Comparison of ENCODE assay signal across 11 mouse cellular contexts in the genomic region with DNA sequence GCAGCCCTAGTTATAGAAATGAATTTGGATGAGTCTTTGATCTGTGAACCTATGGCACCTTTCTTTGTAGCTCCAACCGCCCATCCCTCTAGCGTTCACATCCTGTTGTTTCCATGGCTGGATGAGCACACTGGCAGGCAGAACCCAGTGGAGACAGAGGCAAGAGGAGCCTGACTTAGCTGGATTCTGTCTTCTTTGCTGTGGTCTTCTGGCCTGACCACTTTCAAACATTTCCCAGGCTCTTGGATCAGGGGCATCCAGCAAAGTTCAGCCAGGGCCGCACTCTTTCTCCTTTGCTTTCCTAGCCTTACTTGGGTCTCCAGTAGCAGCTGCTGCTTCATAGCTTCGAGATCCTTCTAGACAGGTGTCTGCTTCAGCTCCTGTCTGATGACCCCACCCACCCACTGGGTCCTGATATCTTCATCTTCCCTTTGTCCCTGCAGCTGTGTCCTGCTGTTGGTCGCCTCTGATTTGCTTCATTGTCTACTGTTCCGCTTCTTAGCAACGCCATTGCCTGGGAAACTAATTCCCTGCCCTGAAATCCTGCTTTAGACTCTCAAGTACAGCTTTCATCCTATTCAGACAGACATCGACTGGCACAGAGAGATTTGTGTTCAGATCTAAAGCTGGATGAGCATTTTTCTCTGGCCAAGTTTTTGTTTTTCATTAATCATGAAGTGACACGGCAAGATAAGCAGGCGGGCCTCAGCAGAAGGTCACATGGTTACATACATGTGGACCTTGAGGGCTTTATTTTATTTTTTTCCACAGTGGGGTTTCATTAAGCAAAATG.
DNase-seq lines count a peak whose midpoint lies in the region; ATAC-seq and TF ChIP-seq lines count a peak whose summit lies in the region.
"Had no signal": no experiment of that assay in that cellular context is flagged by ENCODE, and none has a peak within 500 bp of the region (broad histone marks: within the 10 kb centered on the region; RNA-seq: fewer than 3 reads in every experiment).

No protein-coding gene starts in this region.

- no peaks in the 10 kb centered on the region for H3K27me3 ChIP-seq in kidney, adult 2 months (replicated peaks; ENCODE audit: control insufficient read depth, insufficient read depth, low read length)
- no peaks in the 10 kb centered on the region for H3K27me3 ChIP-seq in hindbrain, embryonic 13.5 days
- H3K27me3 ChIP-seq: embryonic facial prominence, embryonic 13.5 days; heart, embryonic 13.5 days had no signal

- peak; percentile 12 for DNase-seq in kidney, adult 2 months
- no peak for DNase-seq in kidney, postnatal 14 days
- peak; percentile 88 for DNase-seq in brain, embryonic 14.5 days (ENCODE audit: low read depth)
- DNase-seq in neural tube, embryonic 10.5 days (ENCODE audit: extremely low spot score, low spot score) = peak; percentile 35
- DNase-seq in cerebellum, adult 18-20 months = no peak
- no peak for DNase-seq in gastrocnemius, postnatal 4 days (ENCODE audit: low spot score in 2 of 2)

- no peak overlapping the region for H3K9ac ChIP-seq in hindbrain, embryonic 13.5 days
- H3K9ac ChIP-seq: embryonic facial prominence, embryonic 13.5 days; heart, embryonic 13.5 days had no signal

- 47% methylated on average over 10 of the region's 10 CpGs for WGBS in kidney, adult 2 months
- WGBS in hindbrain, embryonic 13.5 days = 23% methylated on average over 10 of the region's 10 CpGs

- peaks cover 10% of the 10 kb centered on the region; the same call in 1 of the 2 replicates for H3K4me1 ChIP-seq in kidney, adult 2 months (ENCODE audit: control insufficient read depth, insufficient read depth, low read length)
- H3K4me1 ChIP-seq in hindbrain, embryonic 13.5 days (replicated peaks) = peaks cover 18% of the 10 kb centered on the region

- no peak for TF ChIP-seq CTCF in kidney, adult 2 months (conservative IDR thresholded peaks at IDR 0.05; ENCODE audit: insufficient read depth, insufficient read length, low read depth, low read length)
- no peak for TF ChIP-seq CTCF in brain, embryonic 14.5 days (IDR thresholded peaks at IDR 0.05; ENCODE audit: borderline replicate concordance, extremely low read depth, insufficient read depth, insufficient read length)

- no peak for TF ChIP-seq POLR2A in kidney, adult 2 months (IDR thresholded peaks at IDR 0.05; ENCODE audit: low read depth, low read length)
- TF ChIP-seq POLR2A in brain, embryonic 14.5 days (IDR thresholded peaks at IDR 0.05; ENCODE audit: borderline replicate concordance, extremely low read depth, insufficient read depth, insufficient read length, poor library complexity, severe bottlenecking) = no peak

- H3K4me3 ChIP-seq in kidney, adult 2 months (ENCODE audit: insufficient read depth, low read depth, low read length) = no peak overlapping the region
- no peak overlapping the region for H3K4me3 ChIP-seq in hindbrain, embryonic 13.5 days
- H3K4me3 ChIP-seq: embryonic facial prominence, embryonic 13.5 days; heart, embryonic 13.5 days had no signal

- peaks cover 6% of the 10 kb centered on the region; the same call in 1 of the 2 replicates for H3K9me3 ChIP-seq in hindbrain, embryonic 13.5 days

- H3K36me3 ChIP-seq in kidney, adult 2 months (ENCODE audit: control insufficient read depth, insufficient read depth, low read length) = no peaks in the 10 kb centered on the region
- H3K36me3 ChIP-seq in hindbrain, embryonic 13.5 days = no peaks in the 10 kb centered on the region
- H3K36me3 ChIP-seq: embryonic facial prominence, embryonic 13.5 days; heart, embryonic 13.5 days had no signal

- H3K4me2 ChIP-seq in hindbrain, embryonic 13.5 days = no peak overlapping the region
- H3K4me2 ChIP-seq: embryonic facial prominence, embryonic 13.5 days; heart, embryonic 13.5 days had no signal

- peak overlapping the region; percentile 24; the same call in 1 of the 2 replicates for H3K27ac ChIP-seq in kidney, adult 2 months (ENCODE audit: insufficient read depth, low read depth, low read length)
- peak overlapping the region; percentile 10; the same call in 1 of the 2 replicates for H3K27ac ChIP-seq in hindbrain, embryonic 13.5 days
- H3K27ac ChIP-seq: embryonic facial prominence, embryonic 13.5 days had no signal

- peak; percentile 49; the same call in 1 of the 2 replicates for ATAC-seq in hindbrain, embryonic 13.5 days (ENCODE audit: low FRiP score)
- no peak for ATAC-seq in megakaryocyte progenitor cell, adult 5-6 weeks (replicated peaks; ENCODE audit: poor library complexity)
- ATAC-seq: lung, postnatal 0 days had no signal

Comparison
In these comparisons a context has a peak if more than half of its experiments do, and no peak if none do; other contexts are left out.
1. DNase-seq: peak in kidney, adult 2 months (single experiment), brain, embryonic 14.5 days (single experiment) and neural tube, embryonic 10.5 days (single experiment); none in kidney, postnatal 14 days (single experiment), cerebellum, adult 18-20 months (0 of 2) and gastrocnemius, postnatal 4 days (0 of 2).